Mouse (Mus musculus) layer of hippocampus, adult 8-10 months (tissue): ENCODE measurements around the gene Riok2. TPM values are rescaled to one million over a fixed set of nuclear protein-coding genes. Genes with fewer than 3 reads are reported as not detected.
"Not testable (repeated sequence)": the region's sequence is repeated elsewhere in the genome, so short reads cannot be mapped to it uniquely, and the experiment has no call there.

Source experiments
- DNase-seq, 2 experiments: peaks; one replicate each; pipeline ENCODE4 v3.0.0; 2022; ENCODE audit warnings: low spot score in 2 of 2
- total RNA-seq, 4 experiments: library from RNA; stranded (reverse); gene quantifications; 2 replicates each; pipeline ENCODE4 v1.2.4; 2022

Gene Riok2
- total RNA-seq, result 10 to 100 TPM; 20.1 to 23.9 (median 21.9) TPM

DNA sequence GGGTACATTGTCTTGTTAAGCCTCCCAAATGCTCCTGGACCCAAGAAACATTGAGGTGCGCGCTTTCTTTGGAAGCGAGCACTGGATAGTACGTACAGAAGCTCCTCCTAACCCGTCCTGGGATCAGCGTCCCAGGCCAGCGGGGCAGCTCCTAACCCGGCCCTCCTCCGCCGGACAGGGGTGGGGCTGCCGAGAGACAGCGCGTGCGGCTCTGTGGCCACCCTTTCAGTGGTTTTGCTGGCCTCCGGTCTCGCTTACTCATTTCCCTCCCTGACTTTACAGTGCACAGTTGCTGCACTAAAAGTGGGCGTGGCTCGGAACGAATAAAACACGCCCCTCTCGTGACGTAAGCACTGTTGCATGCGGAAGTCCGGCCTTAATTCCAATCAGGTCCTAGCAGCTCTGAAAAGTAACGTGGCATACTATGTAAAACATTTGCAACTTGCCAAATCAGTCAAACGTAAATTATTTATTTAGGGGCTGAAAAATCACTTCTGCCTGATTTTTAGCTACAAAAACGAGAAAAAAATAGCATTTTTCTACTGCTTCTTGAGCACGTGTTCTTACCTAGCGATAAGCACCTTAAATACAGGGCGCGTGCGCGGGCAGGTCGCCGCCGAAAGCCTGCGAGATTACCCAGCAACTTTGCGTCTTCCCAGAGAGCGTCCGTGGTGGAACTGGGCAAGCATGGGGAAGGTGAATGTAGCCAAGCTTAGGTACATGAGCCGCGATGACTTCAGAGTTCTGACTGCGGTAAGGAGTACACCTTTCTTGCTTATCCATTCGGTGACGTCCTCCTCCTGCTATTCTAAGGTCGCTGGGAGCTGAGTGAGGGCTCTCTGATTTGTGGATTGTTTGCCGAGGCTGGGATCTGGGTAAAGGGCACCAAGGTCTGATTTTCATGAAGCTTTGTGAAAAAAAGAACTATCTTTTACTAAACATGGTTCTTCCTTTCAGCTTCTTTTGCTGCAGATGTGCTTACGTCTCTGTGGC is at the start of gene Riok2:
Riok2 (plus strand) TSS at position 392 of the 993 bp plus-strand sequence.
- peak; percentile 90 to 92 for DNase-seq

DNA sequence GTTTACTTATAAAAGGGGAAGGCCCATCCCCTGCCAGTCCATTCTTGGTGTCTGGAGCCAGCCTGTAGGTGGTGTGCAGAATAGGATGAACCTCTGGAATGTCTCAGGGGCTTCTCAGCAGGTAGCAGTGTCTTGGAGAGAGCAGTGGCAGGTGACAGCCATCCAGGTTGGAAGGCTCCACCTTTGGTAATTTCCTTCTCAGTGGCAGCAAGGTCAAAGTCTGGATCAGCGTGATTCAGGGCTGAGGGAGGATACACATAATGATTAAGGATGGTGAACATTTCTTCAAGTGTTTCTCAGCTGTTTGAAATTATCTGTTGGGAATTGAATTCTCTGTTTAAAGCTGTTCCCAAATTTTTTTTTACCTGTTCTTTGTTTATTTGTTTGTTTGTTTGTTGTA is 48.1 kb upstream of the Riok2 start:
- DNase-seq, result not testable (repeated sequence)

DNA sequence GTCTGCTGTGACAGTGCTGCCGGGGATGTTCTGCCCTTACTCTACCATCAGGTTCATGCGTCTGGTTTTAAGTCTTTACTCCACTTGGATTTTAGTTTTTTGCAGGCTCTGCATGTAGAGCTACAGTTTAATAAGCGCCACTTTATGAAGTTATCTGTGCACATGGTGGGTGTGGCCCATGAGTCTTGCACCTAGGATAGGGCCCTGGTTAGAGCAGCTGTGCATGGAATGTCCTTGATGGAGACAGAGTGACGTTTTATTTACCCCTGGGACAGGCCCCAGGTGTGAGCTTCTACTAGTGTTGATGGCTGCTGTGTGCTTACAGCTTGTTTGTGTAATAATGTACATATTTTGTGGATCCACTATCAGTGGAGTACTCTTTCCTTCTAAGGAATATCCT is 47.5 kb upstream of the Riok2 start:
- no peak for DNase-seq

DNA sequence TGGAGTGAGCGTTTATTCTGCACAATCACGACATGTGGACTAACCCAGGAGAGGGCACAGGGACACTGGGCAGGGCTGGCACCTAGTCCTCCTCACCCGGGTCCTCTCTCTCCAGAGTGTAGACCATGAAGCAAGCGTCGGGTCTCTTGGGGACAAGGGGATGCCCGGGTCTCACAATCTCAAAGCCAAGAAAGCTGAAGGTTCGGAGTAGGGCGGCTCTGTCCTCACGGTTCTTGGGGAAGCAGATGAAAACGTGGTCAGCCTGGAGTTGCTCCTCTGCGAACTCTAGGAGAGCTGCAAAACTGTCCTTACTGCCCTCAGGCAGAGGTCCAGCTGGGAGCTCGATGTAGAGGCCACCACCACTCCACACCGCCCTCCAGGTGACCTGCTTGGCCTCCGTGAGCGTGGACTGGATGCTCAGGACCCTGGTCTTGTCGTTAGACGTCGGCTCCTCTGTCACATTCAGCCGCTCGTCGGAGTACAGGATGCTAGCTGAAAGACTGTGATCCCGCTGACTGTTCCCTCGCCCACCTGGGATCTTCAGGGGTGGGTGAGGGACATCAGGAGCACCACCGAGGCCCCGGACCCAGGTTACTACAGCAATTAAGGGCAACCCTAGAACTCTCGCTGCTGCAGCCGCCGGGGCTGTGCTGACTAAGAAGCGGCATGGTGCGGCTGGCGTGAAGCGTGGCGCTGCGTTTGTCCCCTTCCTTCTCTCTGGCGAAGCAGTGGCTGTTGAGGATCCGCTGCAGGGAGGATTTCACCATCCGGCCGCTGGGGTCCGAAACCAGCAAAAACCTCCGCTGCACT is 28.5 kb upstream of the Riok2 start:
- not testable (repeated sequence) for DNase-seq

DNA sequence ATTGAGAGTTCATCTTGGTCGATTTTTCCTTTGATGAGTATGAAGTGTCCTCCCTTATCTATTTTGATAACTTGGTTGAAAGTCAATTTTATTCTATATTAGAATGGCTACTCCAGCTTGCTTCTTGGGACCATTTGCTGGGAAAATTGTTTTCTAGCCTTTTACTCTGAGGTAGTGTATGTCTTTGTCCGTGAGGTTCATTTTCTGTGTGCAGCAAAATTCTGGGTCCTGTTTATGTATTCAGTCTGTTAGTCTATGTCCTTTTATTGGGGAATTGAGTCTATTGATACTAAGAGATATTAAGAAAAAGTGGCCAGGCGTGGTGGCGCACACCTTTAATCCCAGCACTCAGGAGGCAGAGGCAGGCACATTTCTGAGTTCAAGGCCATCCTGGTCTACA is 27.8 kb upstream of the Riok2 start:
- not testable (repeated sequence) for DNase-seq

DNA sequence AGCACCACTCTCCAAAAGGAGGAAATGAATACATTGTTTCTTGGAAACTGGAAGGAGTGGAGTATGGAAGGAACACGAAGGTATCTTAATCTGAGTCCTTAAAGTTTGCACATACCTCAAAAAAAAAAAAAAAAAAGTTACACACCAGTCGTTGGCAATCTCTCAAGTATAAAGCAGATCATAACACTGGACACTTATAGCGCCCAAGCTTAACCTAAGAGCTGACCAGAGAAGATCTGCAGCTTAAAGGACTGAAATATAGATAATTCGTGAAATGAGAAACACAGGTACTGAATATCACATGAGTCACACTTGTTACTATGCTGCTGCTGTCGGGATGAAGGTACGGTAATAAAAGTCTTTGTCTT is 575 bp upstream of the Riok2 start:
- no peak for DNase-seq

DNA sequence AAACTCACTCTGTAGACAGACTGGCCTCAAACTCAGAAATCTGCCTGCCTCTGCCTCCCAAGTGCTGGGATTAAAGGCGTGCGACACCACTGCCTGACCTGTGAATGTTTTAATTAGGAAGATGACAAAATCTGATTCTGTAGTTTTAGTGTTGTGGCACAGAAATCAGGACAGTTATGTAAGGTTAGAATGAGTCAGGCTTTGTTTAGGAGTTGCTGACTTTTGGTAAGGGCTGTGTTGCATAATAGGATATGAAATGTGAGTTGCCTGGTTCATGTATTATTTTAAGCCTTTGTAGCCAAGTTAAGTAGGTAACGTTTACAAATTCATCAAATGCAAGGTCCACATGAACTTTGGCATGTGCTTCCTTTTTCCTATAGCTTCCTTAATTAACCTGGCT is 1.5 kb downstream of the Riok2 start:
- DNase-seq, result no peak

DNA sequence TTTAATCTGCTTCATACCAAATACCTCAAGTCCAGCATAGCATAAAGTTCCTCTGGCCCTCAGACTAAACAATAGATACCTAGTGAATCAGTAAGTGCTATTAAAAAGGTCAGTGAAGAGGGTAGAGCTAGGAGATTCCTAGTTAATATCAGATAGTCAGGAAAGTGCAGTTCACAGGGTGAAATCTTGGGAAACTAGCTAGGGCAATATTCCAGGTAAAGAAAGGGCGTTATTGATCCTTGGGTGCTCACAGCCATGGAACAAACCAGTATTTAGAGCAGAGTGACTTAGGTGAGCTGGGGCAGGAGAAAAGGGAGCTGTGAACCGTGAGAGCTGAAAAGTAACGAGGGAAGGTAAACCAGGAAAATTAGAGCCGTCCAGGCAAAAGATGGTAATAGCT is 9.6 kb downstream of the Riok2 start:
- DNase-seq, result no peak

DNA sequence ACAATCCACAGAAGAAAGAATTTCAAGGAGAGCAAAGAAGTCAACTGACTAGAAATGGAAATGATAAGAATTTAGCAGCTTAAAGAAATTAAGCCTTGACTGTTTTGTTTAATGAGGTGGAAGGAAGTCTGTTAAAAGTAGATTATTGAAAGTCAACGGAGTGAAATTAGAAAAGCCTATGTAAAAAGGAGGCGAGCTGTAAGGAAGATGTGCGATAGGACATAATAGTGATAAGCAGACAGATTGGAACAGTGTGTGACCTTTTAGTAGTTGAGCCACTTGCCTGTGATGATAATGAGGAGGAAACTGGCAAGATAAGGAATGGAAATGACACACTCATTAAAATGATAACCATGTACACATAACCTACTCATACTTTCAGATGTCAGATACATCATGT is 10.4 kb downstream of the Riok2 start:
- no peak for DNase-seq

DNA sequence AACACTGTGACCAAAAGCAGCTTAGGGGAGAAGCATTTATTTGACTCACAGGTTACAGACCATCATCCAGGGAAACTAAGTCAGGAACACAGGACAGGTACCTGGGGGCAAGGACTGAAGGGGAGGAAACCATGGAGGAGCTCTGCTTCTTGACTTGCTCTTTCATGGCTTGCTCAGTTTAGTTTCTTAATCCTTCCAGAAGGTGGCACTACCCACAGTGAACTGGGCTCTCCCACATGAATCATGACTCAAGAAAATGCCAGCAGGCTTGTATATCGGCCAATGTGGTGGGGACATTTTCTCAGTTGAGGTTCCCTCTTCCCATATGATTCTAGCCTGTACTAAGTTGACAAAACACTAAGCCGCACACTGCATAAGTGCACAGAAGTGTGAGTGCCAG is 12.0 kb downstream of the Riok2 start:
- no peak for DNase-seq

DNA sequence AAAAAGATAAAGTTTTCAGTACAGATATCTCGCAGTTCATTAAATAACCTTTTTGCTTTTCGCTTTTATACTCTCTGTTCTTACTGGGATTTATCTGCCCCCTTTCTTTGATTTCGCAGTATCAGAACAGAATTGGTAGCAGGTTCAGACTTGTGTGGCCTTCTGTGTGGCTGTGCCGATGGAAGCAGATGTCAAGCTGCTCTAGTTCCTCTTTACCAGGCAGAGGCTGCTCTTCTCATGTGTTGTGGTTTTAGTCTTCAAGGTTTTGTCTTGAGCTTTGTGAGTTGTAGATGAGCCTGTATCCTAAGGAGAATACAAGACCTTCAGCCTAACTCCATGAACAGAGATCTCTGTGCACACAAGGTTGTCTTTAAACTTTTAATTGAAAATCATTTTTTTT is 17.7 kb downstream of the Riok2 start:
- no peak for DNase-seq

DNA sequence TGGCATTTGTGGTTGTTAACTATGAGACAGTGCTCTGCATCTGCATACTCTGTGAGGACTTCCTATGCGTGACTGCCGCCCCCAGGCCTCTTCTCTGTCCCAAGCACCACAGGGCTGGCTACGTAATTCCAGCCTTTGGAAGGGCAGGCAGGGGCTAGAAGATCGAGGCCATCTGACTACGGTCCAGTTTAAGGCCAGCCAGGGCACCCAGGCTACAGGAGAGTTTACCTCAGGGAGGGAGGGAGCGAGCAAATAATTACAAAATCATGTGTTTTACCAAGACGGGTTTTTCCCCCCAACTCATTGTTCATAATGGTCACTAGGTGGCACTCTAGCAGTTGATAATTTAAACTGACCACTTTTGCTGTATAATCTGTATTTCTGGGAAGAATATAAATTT is 18.8 kb downstream of the Riok2 start:
- no peak for DNase-seq

DNA sequence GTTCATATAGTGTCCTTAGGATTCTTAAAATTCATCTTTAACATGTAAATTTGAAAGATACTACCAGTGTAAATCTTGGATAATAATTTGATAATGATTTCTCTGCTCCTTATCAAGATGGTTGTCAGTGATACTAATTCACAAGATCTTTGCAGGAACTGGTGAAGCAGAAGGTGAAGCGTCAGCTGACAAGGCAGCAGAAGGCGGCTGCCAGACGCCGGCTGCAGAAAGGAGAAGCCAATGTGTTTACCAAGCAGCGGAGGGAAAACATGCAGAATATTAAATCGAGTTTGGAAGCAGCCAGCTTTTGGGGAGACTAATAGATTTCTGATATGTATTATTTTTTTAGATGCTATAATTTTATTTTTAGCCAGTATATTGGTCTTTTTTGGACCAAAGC is 19.2 kb downstream of the Riok2 start:
- peak; percentile 39 to 49 for DNase-seq

DNA sequence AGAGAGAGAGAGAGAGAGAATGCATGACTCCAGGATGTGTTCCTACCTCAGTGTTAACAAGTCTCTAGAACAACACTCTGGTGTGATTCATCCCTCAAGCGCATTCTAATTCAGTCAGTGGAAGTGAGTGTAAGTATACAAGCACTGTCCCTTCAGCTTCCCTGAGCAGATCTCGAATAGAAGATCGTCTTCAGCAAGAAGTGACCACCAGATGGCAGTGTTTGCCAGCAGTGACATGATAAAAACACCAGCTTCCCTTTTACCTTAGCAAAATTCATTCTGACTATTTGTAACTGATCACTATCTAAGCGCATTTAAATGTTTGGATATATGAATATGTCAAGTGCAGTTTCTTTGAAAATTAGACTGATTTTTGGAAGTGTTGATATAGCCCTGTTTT is 20.2 kb downstream of the Riok2 start:
- peak; percentile 66 to 86 for DNase-seq

DNA sequence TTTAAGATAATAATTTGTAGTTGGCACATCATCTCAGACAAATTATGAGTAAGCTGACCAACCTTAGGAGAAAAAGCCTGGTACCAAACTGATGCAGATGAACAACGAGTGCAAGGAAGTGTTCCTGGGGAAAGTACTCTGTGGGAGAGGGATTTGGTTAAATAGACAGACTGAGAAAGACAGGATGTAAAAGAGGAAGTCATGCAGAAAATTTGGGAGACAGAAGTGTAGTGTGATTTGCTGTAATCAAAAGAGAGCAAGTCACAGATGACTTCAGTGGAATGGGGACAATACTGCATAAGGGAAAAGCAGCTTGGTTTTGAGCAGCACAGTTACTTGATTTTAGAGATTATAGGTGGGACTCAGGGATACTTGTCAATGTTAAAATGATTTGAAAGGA is 22.8 kb downstream of the Riok2 start:
- DNase-seq, result no peak

DNA sequence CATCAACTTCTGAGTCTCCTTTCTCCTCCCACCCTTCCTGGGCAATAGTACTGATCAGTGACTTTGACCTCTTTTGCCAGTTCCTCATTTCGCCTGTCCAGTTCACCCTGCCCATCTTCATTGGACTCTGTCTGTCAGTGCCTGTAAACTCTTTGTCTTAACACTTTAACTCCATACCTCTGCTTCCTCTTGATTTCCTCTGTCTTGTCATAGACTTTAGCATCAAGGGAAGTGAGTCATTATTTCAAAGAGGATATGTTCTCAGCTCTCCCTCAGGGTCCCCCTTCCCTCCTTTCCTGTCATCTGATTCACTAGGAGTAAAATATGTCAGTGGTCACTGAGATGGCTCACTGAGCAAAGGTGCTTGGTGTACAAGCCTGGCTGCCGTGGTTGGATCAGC is 24.6 kb downstream of the Riok2 start:
- DNase-seq, result no peak

DNA sequence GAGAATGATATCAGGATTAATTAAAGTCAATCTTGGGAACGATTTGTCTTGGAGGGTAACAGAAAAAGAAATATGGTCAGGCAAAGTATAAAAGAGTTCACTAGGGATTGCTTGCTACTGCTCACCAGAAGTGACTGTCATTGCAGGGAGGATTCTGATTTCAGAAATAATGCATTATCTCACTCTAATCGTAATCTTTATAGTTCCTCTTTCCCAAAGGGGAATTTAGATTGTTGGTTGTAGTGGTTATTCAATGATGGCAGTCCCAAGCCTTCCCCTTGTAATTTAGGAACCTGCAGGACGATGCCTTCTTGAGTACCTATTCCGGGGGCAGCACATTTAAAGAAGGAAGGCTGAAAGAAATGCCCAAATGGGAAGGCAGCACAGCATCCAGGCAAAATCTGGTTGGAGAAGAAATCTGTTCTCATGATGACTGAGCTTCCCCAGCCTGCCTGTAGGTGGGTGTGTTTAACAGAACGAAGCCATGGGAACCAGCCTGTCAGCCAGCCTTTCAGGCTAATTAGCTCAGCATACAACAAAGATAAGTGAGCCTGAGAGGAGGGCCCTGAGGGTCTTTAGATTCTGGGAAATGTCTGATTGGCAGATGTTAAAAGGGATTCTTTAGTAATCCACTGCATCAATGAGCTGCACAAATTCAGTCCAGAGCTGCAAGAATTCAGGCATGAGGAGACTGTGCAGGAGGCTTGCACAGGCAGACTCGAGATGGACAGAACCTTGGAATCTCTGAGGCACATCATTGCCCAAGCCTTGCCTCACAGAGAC is 28.3 kb downstream of the Riok2 start, which contains the start of gene Lix1:
Lix1 (plus strand) TSS at position 451 of the 783 bp plus-strand sequence.
- peak; percentile 79 to 83 for DNase-seq

DNA sequence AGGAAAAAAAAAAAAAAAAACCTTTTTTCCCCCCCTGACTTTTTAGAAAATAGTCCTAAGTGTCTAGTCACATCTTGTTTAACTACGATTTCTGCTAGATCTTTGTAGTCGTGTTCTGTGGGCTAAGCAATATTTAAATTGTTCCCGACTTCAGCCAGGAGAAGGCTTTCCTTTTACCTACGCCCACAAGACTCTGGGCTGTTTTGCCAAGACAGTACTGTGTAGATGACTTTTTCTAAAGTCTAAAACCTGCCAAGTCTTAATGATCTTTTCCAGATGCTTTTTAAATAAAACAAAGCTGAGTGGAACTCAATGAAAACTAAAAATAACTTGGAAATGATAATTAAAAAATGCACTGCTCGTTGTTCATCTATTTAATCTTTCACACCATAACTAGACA is 28.9 kb downstream of the Riok2 start:
- no peak for DNase-seq

DNA sequence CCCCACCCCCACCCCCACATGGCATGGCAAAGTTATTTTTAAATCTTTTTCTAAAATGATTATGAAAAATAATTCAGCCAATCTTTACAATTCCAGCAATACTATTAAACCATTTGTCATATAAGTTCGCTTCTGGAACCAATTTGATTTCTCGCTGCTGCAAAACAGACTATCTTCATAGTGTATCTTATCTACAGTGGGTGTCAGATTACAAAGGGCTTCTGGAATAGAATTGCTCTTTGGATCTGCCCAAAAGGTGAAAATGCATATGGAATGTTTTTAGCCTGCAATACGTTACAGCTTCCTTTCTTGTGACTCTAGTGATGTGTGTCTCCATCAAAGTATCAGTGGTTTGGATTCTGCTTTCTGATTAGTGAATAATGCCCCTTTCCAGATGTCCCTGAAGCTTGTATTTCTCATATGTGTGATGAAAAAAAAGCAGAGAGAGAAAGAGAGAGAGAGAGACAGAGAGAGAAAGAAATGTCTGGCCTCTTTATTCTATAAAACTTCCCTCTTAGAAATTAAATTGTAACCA is 29.5 kb downstream of the Riok2 start:
- DNase-seq, result no peak

DNA sequence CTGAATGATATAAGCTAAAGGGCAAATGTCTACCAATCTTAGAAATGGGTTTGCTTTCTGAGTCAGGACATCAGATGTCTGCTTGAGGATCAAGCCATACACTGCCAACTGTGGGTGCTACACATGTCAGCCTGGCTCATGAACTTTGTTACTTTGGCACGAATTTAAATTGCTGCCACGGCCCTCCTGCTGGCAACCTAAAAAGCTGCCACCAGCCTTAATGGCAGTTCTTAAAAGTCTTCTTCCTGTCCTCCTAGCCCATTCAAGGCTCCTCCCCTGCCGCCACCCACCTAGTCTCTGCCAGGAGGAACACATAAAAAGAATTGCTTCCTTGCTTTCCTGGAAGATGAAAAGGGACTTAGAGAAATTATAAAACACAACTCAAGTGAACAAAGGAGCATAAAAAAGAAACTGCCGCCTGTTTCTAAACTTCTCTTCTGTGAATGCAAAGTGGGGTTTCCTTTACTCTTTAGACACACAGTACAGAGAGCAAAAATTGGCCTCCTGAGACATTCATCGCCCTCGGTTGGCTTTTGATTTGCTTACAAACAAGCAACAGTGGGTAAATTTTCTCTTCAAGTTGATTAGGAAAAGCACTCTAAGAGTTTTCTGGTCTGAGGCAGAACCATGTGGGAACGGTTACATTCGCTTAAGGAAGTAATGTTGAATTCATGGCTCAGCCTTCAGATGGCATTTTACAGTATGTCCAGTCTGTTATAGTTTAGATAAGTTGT is 30.9 kb downstream of the Riok2 start:
- peak; percentile 13 to 29 for DNase-seq

DNA sequence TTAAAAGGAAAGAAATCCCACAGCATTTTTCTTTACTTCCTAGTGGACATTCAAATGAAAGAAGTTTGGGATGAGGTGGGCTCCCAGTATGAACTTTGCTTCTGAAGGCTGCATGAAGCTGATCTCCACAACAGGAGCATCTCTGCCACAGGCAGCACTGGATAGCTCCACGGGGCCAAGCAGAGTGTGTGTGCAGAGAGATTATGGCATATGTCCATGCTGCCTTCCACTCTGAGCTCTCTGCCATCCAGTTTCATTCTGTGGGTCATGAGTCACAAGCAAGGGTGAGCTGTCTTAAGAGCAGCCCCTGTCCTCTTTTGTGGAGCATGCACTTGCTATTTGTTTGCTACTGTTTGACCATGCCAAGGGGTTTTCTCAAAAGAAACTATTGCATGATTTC is 31.5 kb downstream of the Riok2 start:
- DNase-seq, result no peak
